Mouse (Mus musculus): Measurements from ENCODE around the gene Tenm1. TPM values are rescaled to one million over a fixed set of nuclear protein-coding genes. Genes with fewer than 3 reads are reported as not detected.

Tenm1 gene
- total and polyA plus RNA-seq, 2 experiments from 2014 or later = not detected

DNA sequence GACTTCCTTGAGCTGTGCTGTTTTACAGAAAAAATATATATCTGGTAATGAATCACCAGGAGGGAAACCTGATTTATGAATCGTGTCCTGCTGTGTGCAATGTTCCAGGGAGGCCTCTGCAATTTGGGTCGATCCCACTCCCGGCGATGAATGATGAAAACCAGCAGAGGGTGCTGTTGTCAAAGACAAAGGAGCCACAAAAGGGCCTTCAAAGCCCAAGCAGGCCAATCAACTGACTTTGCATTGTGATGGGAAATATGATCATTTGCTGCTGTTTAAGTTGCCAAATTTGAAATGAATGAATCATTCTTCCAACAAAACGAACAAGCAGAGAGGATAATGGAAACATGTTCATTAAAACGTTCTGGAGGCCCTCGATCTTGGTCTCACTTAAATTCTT lies 871.6 kb downstream of the Tenm1 start:
- TF ChIP-seq CTCF (IDR thresholded peaks at IDR 0.05; ENCODE audit: low read depth) (peak; percentile 63), EP300 (IDR thresholded peaks at IDR 0.05; ENCODE audit: low read depth) (no peak)
- Histone ChIP-seq H3K4me1 (ENCODE audit: control insufficient read depth, insufficient read depth) (no peaks in the 10 kb centered on the region), H3K27me3 (ENCODE audit: control insufficient read depth, insufficient read depth, low read length) (no peaks in the 10 kb centered on the region), H3K9ac (replicated peaks; ENCODE audit: low read depth, low read length) (no peak overlapping the region), H3K36me3 (replicated peaks; ENCODE audit: control insufficient read depth, insufficient read depth, low read length) (no peaks in the 10 kb centered on the region), H3K4me3 (ENCODE audit: low read depth, low read length) (no peak overlapping the region), H3K4me2 (ENCODE audit: low read depth, low read length) (no peak overlapping the region), H3K9me3 (replicated peaks; ENCODE audit: control insufficient read depth, low read length) (no peaks in the 10 kb centered on the region), H3K27ac (ENCODE audit: low read depth) (no peak overlapping the region)
- 23% methylated on average over 7 of the region's 7 CpGs for WGBS
- DNase-seq (ENCODE audit: low spot score) = peak; percentile 19
- ATAC-seq (ENCODE audit: insufficient read depth, low read depth) = no peak

DNA sequence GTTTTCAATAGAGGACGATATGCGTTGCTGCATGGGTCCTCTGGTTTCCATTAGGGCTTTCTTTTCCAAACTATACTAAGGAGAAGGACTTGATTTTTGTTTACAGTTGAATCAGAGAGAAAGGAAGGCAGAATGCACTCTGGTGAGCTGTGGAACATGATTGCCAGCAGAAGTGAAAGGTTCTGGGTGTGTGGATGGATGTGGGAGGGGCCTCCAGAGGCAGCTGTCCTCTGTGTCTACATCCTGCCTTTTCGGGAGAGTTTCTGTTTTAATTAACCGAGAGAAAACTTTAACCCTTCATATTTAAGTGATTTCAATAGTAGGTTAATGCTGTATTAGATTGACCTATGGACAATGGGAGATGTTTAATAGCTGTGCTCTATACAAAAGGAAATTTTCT lies 880.4 kb downstream of the Tenm1 start:
- Histone ChIP-seq H3K9ac (replicated peaks; ENCODE audit: low read depth, low read length) (no peak overlapping the region), H3K36me3 (replicated peaks; ENCODE audit: control insufficient read depth, insufficient read depth, low read length) (no peaks in the 10 kb centered on the region), H3K27me3 (ENCODE audit: control insufficient read depth, insufficient read depth, low read length) (no peaks in the 10 kb centered on the region), H3K4me3 (ENCODE audit: low read depth, low read length) (no peak overlapping the region), H3K9me3 (replicated peaks; ENCODE audit: control insufficient read depth, low read length) (no peaks in the 10 kb centered on the region), H3K4me1 (ENCODE audit: control insufficient read depth, insufficient read depth) (no peaks in the 10 kb centered on the region), H3K4me2 (ENCODE audit: low read depth, low read length) (no peak overlapping the region), H3K27ac (ENCODE audit: low read depth) (no peak overlapping the region)
- DNase-seq (ENCODE audit: low spot score) = no peak
- no peak for ATAC-seq (ENCODE audit: insufficient read depth, low read depth)
- WGBS = 63% methylated on average over 4 of the region's 4 CpGs
- TF ChIP-seq EP300 (IDR thresholded peaks at IDR 0.05; ENCODE audit: low read depth) = no peak
- TF ChIP-seq CTCF (IDR thresholded peaks at IDR 0.05; ENCODE audit: low read depth) = no peak

DNA sequence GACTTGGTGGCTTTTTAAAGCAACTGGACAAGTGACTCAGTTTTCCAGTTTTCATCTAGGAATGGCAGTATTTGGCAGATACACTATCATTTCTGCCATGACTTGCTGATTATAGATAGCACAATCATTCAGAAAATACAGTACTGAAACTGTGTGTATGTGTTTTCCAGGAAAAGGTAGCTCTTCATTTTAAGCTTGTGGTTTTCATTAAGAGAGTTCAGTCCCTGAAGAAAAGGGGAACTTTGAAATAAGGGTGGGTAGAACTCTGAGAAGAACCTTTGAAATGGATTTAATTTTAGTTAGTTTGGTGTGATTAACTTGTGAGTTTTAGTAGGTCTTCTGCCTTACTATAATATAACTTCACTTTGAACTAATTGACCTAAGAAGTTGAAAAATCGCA lies 883.9 kb downstream of the Tenm1 start:
- H3K9me3 ChIP-seq (replicated peaks; ENCODE audit: control insufficient read depth, low read length) = no peaks in the 10 kb centered on the region

GRCm38 (mm10) chrX:42540756-42541053 lies 888.2 kb downstream of the Tenm1 start:
- H3K4me1 ChIP-seq (ENCODE audit: control insufficient read depth, insufficient read depth) = no peaks in the 10 kb centered on the region
- peak; percentile 65 for TF ChIP-seq CTCF (IDR thresholded peaks at IDR 0.05; ENCODE audit: low read depth)
- no peak for TF ChIP-seq EP300 (IDR thresholded peaks at IDR 0.05; ENCODE audit: low read depth)
- ATAC-seq (ENCODE audit: insufficient read depth, low read depth) = no peak
- H3K9ac ChIP-seq (replicated peaks; ENCODE audit: low read depth, low read length) = no peak overlapping the region
- DNase-seq (ENCODE audit: low spot score) = peak; percentile 63
- no peaks in the 10 kb centered on the region for H3K9me3 ChIP-seq (replicated peaks; ENCODE audit: control insufficient read depth, low read length)
- H3K27ac ChIP-seq (ENCODE audit: low read depth) = peak overlapping the region; percentile 53
- no peaks in the 10 kb centered on the region for H3K36me3 ChIP-seq (replicated peaks; ENCODE audit: control insufficient read depth, insufficient read depth, low read length)
- H3K27me3 ChIP-seq (ENCODE audit: control insufficient read depth, insufficient read depth, low read length) = no peaks in the 10 kb centered on the region
- H3K4me3 ChIP-seq (ENCODE audit: low read depth, low read length) = peak overlapping the region; percentile 40
- 24% methylated on average over 5 of the region's 5 CpGs for WGBS
- H3K4me2 ChIP-seq (ENCODE audit: low read depth, low read length) = peak overlapping the region; percentile 57

More for the DNA sequence above, 883.9 kb downstream of the Tenm1 start:
- H3K36me3 ChIP-seq (replicated peaks; ENCODE audit: control insufficient read depth, insufficient read depth, low read length) = no peaks in the 10 kb centered on the region
- no peak for ATAC-seq (ENCODE audit: insufficient read depth, low read depth)
- H3K9ac ChIP-seq (replicated peaks; ENCODE audit: low read depth, low read length) = no peak overlapping the region
- H3K4me2 ChIP-seq (ENCODE audit: low read depth, low read length) = no peak overlapping the region
- no peak overlapping the region for H3K27ac ChIP-seq (ENCODE audit: low read depth)
- DNase-seq (ENCODE audit: low spot score) = no peak
- WGBS = 73% methylated on average over 1 of the region's 1 CpGs
- no peak for TF ChIP-seq CTCF (IDR thresholded peaks at IDR 0.05; ENCODE audit: low read depth)
- no peaks in the 10 kb centered on the region for H3K4me1 ChIP-seq (ENCODE audit: control insufficient read depth, insufficient read depth)
- no peak overlapping the region for H3K4me3 ChIP-seq (ENCODE audit: low read depth, low read length)
- no peaks in the 10 kb centered on the region for H3K27me3 ChIP-seq (ENCODE audit: control insufficient read depth, insufficient read depth, low read length)

DNA sequence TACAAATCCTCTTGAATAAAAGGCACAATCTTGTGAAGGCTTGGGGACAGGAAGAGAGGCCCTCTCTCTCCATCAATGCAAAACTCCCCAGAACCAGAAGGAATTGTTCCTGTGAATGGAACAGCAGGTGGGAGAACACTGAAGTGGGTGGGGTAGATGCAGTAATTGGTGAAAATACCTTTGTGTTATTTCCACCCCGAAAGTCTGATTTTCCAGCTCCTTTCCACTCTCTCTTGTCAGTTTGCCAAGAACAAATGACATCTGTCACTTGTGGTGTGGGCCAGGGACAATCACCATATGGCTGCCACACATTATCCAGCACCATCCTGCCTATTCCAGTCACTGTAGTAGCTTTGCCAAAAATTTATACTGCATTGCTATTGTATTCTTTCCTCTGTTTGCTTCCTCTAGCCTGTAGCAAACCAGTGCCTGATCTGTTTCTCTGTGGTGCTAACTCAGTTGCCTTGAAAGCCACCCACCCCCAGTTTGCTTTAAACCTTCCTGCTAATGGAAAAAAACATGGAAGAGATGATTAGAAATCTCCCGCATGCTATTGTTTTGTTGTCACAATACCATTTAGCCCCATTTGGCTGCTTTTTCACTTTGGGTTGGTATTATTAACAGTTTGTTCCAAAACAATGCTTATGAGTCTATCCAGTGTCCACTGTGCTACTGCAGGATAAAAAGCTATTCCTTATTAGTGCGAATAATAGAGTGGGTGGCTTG lies 888.7 kb downstream of the Tenm1 start:
- 27% methylated on average over 3 of the region's 3 CpGs for WGBS
- ATAC-seq (ENCODE audit: insufficient read depth, low read depth) (no peak), DNase-seq (ENCODE audit: low spot score) (peak; percentile 11)
- H3K4me2 ChIP-seq (ENCODE audit: low read depth, low read length) = peak overlapping the region; percentile 57
- H3K27me3 ChIP-seq (ENCODE audit: control insufficient read depth, insufficient read depth, low read length) = no peaks in the 10 kb centered on the region
- no peak overlapping the region for H3K9ac ChIP-seq (replicated peaks; ENCODE audit: low read depth, low read length)
- H3K4me3 ChIP-seq (ENCODE audit: low read depth, low read length) = peak overlapping the region; percentile 40
- H3K4me1 ChIP-seq (ENCODE audit: control insufficient read depth, insufficient read depth) = no peaks in the 10 kb centered on the region
- no peaks in the 10 kb centered on the region for H3K36me3 ChIP-seq (replicated peaks; ENCODE audit: control insufficient read depth, insufficient read depth, low read length)
- H3K27ac ChIP-seq (ENCODE audit: low read depth) = peak overlapping the region; percentile 53
- no peaks in the 10 kb centered on the region for H3K9me3 ChIP-seq (replicated peaks; ENCODE audit: control insufficient read depth, low read length)
- no peak for TF ChIP-seq EP300 (IDR thresholded peaks at IDR 0.05; ENCODE audit: low read depth)

DNA sequence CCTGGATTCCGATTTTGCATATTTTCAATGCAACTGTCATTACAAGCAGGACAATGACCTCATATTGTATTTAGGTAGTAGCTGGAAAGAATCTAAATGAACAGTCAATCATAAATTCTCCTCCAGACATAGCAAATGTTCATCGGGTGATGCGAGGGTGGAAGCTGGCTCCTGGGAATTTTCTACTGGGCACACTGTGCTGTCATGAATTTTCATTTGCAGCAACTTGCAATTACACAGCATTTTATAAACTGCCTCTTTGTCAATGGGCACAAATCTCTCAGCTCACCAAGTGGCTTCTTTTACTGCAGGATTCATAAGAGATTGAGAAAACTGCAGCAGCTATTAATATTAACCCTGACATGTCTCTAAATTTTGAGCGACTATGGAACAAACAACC lies 898.2 kb downstream of the Tenm1 start:
- Histone ChIP-seq H3K9me3 (replicated peaks; ENCODE audit: control insufficient read depth, low read length) (no peaks in the 10 kb centered on the region), H3K9ac (replicated peaks; ENCODE audit: low read depth, low read length) (no peak overlapping the region), H3K4me2 (ENCODE audit: low read depth, low read length) (no peak overlapping the region), H3K36me3 (replicated peaks; ENCODE audit: control insufficient read depth, insufficient read depth, low read length) (no peaks in the 10 kb centered on the region), H3K27me3 (ENCODE audit: control insufficient read depth, insufficient read depth, low read length) (no peaks in the 10 kb centered on the region), H3K4me3 (ENCODE audit: low read depth, low read length) (no peak overlapping the region), H3K27ac (ENCODE audit: low read depth) (no peak overlapping the region), H3K4me1 (ENCODE audit: control insufficient read depth, insufficient read depth) (no peaks in the 10 kb centered on the region)
- no peak for DNase-seq (ENCODE audit: low spot score)
- ATAC-seq (ENCODE audit: insufficient read depth, low read depth) = no peak
- TF ChIP-seq CTCF (IDR thresholded peaks at IDR 0.05; ENCODE audit: low read depth) = no peak
- TF ChIP-seq EP300 (IDR thresholded peaks at IDR 0.05; ENCODE audit: low read depth) = no peak
- WGBS = 69% methylated on average over 4 of the region's 4 CpGs

Measured in heart, postnatal 0 days (tissue).